Mouse (Mus musculus) forelimb bud, embryonic 11.5 days (tissue): ENCODE measurements around the gene Osbpl6.

Experiments
- DNase-seq: peaks from one replicate; pipeline ENCODE4 v3.0.0-alpha.2; 2012; ENCODE audit warnings: low read depth, low spot score

Gene Osbpl6

DNA sequence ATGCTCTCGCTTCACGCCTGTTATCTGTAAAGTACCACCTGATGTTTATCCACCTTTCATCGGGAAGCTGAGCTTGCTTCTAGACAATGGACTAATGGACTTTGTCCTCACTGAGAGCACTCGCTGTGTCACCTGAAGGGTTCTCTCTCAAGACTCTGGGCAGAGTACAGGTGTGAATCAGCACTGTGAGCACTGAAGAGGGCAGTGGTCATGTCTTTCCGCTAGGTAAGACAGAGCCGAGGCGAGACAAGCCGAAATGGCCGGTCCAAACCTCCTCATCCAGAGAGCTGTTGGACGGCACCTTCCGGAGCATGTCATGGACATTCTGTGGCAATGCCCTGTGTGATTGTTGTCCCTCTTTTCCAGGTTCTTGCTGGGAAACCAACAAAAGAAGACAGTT lies 92.6 kb downstream of the Osbpl6 start:
- DNase-seq = no peak

GRCm38 (mm10) chr2:76504122-76504839 lies 98.0 kb downstream of the Osbpl6 start:
- DNase-seq = no peak

GRCm38 (mm10) chr2:76504989-76505388 lies 98.7 kb downstream of the Osbpl6 start:
- no peak for DNase-seq

GRCm38 (mm10) chr2:76511281-76511721 lies 105.0 kb downstream of the Osbpl6 start:
- no peak for DNase-seq

DNA sequence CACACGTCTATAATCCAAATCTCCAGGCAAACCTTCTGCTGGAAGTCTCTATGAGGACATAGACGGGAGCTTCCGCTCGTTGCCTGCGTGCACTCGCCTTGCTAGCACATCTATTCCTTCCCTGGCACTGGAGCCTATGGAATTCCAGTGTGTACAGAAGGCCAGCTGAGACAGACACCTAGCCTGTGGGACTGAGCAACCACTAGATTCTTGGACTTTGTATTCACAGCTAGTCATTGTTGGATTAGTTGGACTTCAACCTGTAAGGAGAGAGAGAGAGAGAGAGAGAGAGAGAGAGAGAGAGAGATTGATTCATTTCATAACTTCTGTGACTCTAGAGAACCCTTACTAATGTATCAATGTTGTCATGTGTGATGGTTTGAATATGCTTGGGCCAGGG lies 105.8 kb downstream of the Osbpl6 start:
- no peak for DNase-seq

GRCm38 (mm10) chr2:76512888-76513287 lies 106.6 kb downstream of the Osbpl6 start:
- DNase-seq = no peak

DNA sequence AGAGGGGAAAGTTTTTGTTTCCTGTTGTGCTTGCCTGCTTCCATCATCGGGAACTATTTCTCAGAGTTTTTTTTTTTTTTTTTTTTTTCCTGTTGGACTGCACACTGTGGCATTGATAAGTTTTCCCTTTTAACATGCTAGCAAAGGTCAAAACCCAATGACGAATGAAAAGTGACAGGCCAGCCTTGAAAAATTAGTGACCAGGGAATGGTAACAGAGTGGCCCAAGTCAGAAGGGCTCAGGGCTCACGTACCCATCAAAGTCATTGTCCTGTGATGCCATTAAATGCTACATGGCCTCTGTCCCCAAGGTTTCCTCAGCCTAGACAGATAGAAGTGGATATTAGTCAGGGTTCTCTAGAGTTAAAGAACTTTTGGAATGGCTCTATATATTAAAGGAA lies 107.0 kb downstream of the Osbpl6 start:
- no peak for DNase-seq

- DNase-seq = no peak
These were observed 111.2 kb downstream of the Osbpl6 start for GRCm38 (mm10) chr2:76517471-76517870.

DNA sequence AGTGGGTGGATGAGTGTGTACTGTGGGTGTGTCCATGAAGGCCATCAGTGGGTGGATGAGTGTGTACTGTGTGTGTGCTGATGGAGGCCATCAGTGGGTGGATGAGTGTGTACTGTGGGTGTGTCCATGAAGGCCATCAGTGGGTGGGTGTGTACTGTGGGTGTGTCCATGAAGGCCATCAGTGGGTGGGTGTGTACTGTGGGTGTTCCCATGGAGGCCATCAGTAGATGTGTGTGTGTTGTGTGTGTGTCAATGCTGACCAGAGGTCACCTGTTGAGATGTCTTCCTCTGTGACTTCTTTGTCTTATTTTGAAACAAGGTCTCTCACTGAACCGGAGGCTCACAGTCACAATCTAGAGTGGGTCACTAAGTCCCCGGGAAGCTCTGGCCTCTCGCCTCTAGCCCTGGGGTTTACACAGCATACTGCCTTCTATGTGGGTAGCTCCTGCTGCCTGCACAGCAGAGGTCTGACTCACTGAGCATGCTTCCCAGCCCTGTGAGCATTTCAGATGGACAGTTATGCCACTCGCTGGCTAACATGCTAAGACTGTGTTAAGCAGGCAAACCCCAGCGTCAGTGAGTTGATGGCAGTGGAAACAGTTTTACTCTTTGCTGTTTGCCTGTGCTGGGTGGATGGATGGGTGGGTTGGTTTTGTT lies 112.2 kb downstream of the Osbpl6 start:
- no peak for DNase-seq

- no peak for DNase-seq
These were observed 115.3 kb downstream of the Osbpl6 start for GRCm38 (mm10) chr2:76521585-76521984.

DNA sequence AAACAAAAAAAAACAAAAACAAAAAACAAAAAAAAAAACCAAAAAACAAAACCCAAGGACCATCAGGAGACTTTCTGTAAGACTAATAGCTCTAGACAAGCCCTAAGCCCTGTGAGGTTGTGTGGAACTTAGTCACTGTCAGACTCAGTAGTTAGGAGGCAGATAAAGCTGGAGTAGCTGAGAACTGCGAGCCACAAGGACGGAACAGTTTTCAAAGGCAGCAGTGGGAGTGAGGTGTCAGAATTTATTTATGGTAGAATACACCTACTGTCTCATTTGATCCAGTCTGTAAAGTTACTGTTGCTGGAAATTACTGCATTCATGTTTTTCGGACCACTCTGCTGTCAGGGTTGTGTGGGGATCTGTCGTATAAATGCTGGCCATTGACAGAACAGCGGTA lies 118.1 kb downstream of the Osbpl6 start:
- DNase-seq = no peak

GRCm38 (mm10) chr2:76525645-76526044 lies 119.3 kb downstream of the Osbpl6 start:
- DNase-seq = no peak

- peak; percentile 31 for DNase-seq
These were observed 126.3 kb downstream of the Osbpl6 start for GRCm38 (mm10) chr2:76532490-76533126.

GRCm38 (mm10) chr2:76534932-76535331 lies 128.6 kb downstream of the Osbpl6 start:
- DNase-seq = no peak

DNA sequence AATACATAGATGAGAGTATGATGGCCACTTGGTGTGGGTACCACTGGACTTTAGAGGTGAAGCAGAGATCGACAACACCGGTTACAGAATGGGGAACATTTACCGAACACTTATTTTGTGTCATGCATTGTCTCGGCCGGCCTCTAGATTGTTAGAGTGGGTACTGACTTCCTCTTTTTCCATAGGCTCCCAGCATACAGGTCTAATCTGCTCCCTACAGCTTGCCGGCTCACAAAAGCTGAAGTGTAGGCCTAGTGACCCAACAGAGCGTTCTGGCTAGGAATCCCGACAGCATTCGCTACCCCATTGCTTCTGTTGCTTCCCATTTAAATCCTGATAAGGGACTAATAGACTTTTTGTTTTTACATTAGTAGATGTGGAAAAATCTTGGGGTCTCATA lies 135.6 kb downstream of the Osbpl6 start:
- no peak for DNase-seq

- no peak for DNase-seq
These were observed 136.6 kb downstream of the Osbpl6 start for GRCm38 (mm10) chr2:76542921-76543320.

DNA sequence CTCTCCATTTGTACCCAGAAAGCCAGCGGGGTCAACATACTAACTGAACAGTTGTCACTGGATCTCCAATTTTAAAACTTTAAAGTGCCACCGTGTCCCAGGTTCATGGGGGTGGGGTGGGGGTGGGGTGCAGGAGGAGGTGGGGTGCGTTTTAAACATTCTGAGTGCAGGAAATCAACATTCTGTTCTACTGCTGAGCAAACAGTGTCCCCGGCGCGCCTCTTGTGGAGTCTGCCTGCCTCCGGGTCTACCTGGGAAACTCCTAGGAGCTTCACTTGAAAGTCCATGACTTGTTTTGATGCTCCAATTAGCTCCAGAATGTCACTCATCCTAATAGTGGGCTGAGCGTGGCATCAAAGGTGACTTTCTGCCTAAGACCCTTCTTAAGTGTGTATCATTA lies 139.2 kb downstream of the Osbpl6 start:
- DNase-seq = no peak

DNA sequence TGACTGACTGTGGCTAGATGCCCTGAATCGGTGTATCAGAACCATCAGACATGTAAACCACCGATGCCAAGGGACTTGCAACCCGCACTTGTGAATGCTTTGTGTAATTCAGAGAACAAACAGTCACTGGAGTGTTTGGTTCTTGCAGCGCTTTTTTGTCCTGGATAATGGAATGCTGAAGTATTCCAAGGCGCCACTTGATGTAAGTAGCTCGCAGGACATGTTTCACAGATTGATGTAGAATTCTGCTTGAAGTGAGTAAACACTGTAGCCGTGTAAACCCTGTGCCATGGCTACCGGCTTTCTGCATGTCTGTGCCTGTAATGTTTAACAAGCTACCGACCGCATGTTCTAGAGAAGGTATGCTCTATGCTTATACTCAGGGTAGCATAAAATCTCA lies 141.9 kb downstream of the Osbpl6 start:
- DNase-seq = no peak

DNA sequence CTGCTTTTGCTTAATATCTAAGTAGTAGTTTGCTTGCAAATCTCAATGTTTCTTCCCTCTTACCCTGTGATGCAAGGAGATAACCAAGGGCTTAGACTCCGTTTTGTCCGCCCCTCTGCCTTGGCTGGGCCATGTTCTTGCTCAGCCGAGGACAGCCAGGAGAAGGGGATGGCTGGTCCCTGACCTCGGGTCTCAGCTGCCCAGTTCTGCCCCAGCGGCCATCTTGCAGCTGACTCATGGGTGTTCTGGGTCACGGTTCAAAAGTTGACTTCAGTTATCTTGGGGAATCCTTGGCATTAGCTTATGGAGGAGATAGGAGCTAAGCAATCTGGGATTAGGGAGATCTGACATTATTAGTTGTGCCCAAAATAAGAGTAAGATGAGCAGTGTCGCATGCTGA lies 142.5 kb downstream of the Osbpl6 start:
- DNase-seq = no peak

GRCm38 (mm10) chr2:76549316-76549715 lies 143.0 kb downstream of the Osbpl6 start:
- DNase-seq = no peak

DNA sequence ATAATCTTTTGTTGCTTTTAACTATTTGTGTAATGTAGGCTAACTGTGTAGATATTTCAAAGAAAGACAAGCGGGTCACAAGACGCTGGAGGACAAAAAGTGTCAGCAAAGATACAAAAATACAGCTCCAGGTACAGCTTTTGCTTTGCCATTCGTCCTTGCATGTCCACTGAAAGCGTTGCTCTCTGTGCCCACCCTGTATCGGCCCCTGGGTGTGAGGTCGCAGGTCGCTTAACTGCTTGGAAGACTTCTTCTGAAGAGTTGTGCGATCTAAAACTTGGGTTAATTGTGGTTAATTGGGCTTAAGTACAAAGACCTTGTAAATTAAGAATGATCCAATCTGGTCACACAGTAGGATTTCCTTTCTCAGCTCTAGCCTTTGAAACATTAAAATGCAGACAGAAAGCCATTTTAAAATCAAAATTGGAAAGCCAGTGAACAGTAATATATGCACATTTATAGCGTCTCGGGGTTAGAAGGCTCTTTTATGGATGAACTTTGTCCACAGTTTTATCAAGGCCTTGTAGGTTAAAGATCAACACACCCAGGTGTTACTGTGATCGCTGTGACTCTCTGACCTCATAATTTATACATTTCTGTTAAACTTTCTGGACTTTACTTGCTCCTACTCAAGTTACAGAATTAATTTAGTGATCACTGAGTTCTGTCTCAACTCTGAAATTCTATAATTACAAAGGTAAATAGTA lies 149.7 kb downstream of the Osbpl6 start:
- DNase-seq = no peak

GRCm38 (mm10) chr2:76560146-76560545 lies 153.8 kb downstream of the Osbpl6 start:
- DNase-seq = no peak
